Mouse (Mus musculus): ENCODE measurements around the gene Glcci1. TPM values are rescaled to one million over a fixed set of nuclear protein-coding genes. Genes with fewer than 3 reads are reported as not detected.

Gene Glcci1
- total and polyA plus RNA-seq, 2 experiments from 2014 or later, result 9.9 to 26.4 TPM

DNA sequence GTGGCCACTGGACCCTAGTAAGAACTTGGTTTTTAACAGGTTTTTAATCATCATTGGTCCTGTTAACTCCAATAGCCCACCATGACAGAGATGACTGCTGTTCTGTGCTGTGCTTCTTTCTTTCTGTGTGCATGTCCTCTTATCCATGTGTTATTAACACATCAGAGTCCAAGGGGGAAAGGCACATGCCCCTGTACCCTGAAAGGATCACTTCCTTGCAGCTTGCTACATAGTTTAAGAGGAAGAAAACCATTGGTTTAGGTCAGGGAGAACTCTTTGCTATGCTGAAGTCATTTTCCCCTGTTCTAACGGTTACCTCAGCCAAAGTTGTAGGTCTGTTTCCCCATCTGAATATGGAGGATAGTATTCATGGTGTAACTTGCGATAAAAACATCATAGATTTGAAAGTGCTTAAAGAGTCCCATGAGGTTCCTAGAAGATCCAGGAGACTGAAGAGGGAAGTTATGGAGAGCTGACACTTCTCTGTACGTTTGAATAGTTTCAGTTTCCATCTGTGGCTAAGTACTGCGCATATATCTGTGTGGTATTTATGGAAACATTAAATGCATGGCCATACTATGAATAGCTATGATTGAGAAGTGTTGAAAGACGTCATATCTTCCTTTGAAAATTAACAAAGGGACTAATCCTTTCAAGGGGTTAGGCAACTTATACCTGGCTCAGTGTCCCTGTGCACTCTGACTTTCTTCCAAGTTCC is 14.1 kb upstream of the Glcci1 start:
- Histone ChIP-seq H3K9ac (no peak overlapping the region), H3K36me3 (ENCODE audit: insufficient read depth) (no peaks in the 10 kb centered on the region), H3K9me3 (ENCODE audit: low read length) (0 out of 2 replicates have a peak, but pooled peaks cover 5% of the 10 kb centered on the region), H3K4me1 (ENCODE audit: insufficient read depth) (no peaks in the 10 kb centered on the region), H3K27ac (ENCODE audit: low read depth, low read length) (no peak overlapping the region), H3K27me3 (ENCODE audit: insufficient read depth, low read length) (no peaks in the 10 kb centered on the region), H3K4me2 (ENCODE audit: low read depth) (no peak overlapping the region), H3K4me3 (ENCODE audit: low read depth, low read length) (no peak overlapping the region)
- no peak for ATAC-seq
- TF ChIP-seq CTCF (IDR thresholded peaks at IDR 0.05; ENCODE audit: low read depth), result no peak
- 75% methylated on average over 5 of the region's 5 CpGs for WGBS
- DNase-seq, result no peak

DNA sequence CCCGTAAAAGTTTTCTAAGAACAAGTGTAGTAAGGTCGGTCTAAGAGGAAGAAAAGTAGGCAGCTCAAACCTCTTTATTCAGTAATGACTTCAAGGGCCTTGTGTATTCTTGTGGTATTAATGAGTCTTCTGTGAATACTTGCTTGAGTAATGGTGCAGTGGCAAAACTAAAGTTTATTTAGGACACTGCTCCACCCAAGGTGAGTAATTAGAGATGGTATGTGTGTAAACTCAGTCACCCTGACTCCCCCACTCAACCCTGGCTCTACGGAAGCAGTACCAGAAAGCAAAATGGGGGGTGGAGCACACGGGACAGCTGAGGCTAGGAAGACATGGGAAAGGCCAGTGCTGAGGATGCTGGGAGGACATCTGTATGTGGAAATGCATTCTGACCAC is 13.6 kb upstream of the Glcci1 start:
- Histone ChIP-seq H3K4me2 (ENCODE audit: low read depth) (no peak overlapping the region), H3K4me3 (ENCODE audit: low read depth, low read length) (no peak overlapping the region), H3K36me3 (ENCODE audit: insufficient read depth) (no peaks in the 10 kb centered on the region), H3K9ac (no peak overlapping the region), H3K4me1 (ENCODE audit: insufficient read depth) (no peaks in the 10 kb centered on the region), H3K27me3 (ENCODE audit: insufficient read depth, low read length) (no peaks in the 10 kb centered on the region), H3K9me3 (ENCODE audit: low read length) (0 out of 2 replicates have a peak, but pooled peaks cover 5% of the 10 kb centered on the region), H3K27ac (ENCODE audit: low read depth, low read length) (no peak overlapping the region)
- no peak for TF ChIP-seq CTCF (IDR thresholded peaks at IDR 0.05; ENCODE audit: low read depth)
- ATAC-seq, result no peak
- no peak for DNase-seq
- 82% methylated on average over 4 of the region's 4 CpGs for WGBS

DNA sequence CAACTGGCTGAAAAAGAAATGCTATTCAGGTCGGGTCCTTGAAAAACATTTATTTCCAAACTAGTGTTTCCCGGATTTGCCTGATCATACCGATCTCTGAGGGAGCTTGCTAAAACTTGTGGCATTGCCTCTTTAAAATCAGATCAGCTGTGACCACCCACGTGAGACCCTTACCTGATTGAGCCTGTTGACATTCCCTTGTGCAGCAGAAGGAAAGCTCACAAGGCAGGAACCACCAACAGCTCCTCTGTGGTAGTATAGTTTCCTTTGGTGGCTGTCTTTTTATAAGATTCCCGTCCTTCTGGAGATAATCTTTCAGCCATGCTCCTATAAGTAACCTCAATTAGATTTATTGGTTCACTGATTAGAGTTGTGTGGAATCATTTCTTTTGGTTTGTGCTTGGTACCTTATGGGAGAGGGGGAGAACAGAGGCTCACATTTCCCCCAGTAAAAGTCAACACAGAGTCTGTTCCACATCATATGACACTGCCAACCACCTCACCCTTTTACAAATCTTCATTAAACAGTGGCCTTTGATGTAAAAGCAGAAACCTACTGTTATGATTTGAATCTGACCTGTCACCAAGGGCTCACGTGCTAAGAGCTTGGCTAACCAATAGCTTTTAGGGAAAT is 12.0 kb upstream of the Glcci1 start:
- no peak for ATAC-seq
- Histone ChIP-seq H3K9ac (no peak overlapping the region), H3K4me1 (ENCODE audit: insufficient read depth) (no peaks in the 10 kb centered on the region), H3K4me2 (ENCODE audit: low read depth) (no peak overlapping the region), H3K9me3 (ENCODE audit: low read length) (0 out of 2 replicates have a peak, but pooled peaks cover 5% of the 10 kb centered on the region), H3K36me3 (ENCODE audit: insufficient read depth) (no peaks in the 10 kb centered on the region), H3K27ac (ENCODE audit: low read depth, low read length) (no peak overlapping the region), H3K4me3 (ENCODE audit: low read depth, low read length) (no peak overlapping the region), H3K27me3 (ENCODE audit: insufficient read depth, low read length) (no peaks in the 10 kb centered on the region)
- no peak for DNase-seq
- WGBS, result 79% methylated on average over 6 of the region's 6 CpGs
- no peak for TF ChIP-seq CTCF (IDR thresholded peaks at IDR 0.05; ENCODE audit: low read depth)

DNA sequence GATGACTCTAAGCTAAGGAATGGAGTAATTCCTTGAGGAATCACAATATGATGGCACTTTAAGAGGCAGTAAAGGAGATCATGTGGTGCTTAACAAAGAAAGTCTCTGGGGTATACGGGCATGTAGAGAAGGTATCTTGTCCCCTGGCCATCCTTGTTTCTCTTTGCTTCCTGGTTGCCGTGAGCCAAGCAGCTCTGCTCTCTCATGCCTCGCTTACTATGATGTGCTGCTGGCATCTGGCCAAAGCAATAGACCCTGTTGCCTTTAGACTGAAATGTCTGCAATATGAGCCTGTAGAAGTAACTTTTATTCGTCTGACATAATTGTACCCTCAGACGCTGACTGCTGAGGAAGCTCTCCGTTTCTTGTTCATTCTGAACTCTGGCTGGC is 11.5 kb upstream of the Glcci1 start:
- Histone ChIP-seq H3K27ac (ENCODE audit: low read depth, low read length) (no peak overlapping the region), H3K4me3 (ENCODE audit: low read depth, low read length) (no peak overlapping the region), H3K4me2 (ENCODE audit: low read depth) (no peak overlapping the region), H3K27me3 (ENCODE audit: insufficient read depth, low read length) (no peaks in the 10 kb centered on the region), H3K9me3 (ENCODE audit: low read length) (0 out of 2 replicates have a peak, but pooled peaks cover 5% of the 10 kb centered on the region), H3K4me1 (ENCODE audit: insufficient read depth) (no peaks in the 10 kb centered on the region), H3K36me3 (ENCODE audit: insufficient read depth) (no peaks in the 10 kb centered on the region), H3K9ac (no peak overlapping the region)
- no peak for TF ChIP-seq CTCF (IDR thresholded peaks at IDR 0.05; ENCODE audit: low read depth)
- DNase-seq (no peak), ATAC-seq (no peak)
- 60% methylated on average over 6 of the region's 6 CpGs for WGBS

DNA sequence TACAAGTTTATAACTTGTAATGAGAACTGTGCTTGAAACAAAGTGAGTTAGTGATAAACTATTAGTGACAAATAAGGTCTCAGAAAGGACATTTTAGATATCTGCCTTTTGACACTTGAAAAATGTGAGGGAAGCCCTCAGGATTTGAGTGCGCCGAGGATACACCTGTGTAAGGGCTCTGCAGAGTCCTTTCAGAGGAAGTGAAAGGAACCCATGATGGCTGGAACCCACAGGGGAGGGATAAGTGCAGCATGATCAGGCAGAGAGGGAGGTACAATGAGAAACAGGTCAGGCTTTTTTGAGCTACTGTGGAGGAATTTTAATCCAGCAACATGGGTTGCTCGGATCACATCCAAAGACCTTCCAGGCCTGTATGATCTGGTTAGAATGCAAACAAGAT is 10.4 kb upstream of the Glcci1 start:
- WGBS, result 87% methylated on average over 3 of the region's 3 CpGs
- DNase-seq (no peak), ATAC-seq (no peak)
- TF ChIP-seq CTCF (IDR thresholded peaks at IDR 0.05; ENCODE audit: low read depth), result no peak
- Histone ChIP-seq H3K4me1 (ENCODE audit: insufficient read depth) (no peaks in the 10 kb centered on the region), H3K4me2 (ENCODE audit: low read depth) (no peak overlapping the region), H3K4me3 (ENCODE audit: low read depth, low read length) (no peak overlapping the region), H3K9ac (no peak overlapping the region), H3K36me3 (ENCODE audit: insufficient read depth) (no peaks in the 10 kb centered on the region), H3K9me3 (ENCODE audit: low read length) (0 out of 2 replicates have a peak, but pooled peaks cover 5% of the 10 kb centered on the region), H3K27me3 (ENCODE audit: insufficient read depth, low read length) (no peaks in the 10 kb centered on the region), H3K27ac (ENCODE audit: low read depth, low read length) (no peak overlapping the region)

DNA sequence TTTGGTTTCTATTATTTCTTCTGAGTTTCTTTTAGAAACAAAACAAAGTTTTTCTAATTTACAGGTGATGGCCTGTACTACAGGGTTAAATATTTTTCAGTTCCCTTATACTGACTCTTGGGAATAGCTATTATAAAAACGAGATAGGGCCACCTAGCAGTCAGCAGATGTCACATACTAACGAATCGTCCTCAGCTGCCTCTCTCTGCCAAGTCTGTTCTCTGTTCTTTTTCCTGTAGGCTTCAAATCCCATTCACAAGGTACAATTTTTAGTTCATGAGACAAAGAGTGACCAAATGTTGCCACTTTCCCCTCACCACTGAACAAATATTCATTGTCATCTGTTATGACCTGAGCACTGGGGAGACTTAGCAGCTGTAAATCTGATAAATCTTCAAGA is 5.4 kb upstream of the Glcci1 start:
- H3K4me1 ChIP-seq (ENCODE audit: insufficient read depth), result no peaks in the 10 kb centered on the region
- no peaks in the 10 kb centered on the region for H3K9me3 ChIP-seq (ENCODE audit: low read length)
- H3K9ac ChIP-seq, result no peak overlapping the region
- H3K27me3 ChIP-seq (ENCODE audit: insufficient read depth, low read length), result no peaks in the 10 kb centered on the region
- TF ChIP-seq CTCF (IDR thresholded peaks at IDR 0.05; ENCODE audit: low read depth), result no peak
- H3K36me3 ChIP-seq (ENCODE audit: insufficient read depth), result no peaks in the 10 kb centered on the region
- no peak for ATAC-seq
- 14% methylated on average over 3 of the region's 3 CpGs for WGBS
- H3K4me3 ChIP-seq (ENCODE audit: low read depth, low read length), result no peak overlapping the region
- DNase-seq, result no peak
- no peak overlapping the region for H3K4me2 ChIP-seq (ENCODE audit: low read depth)
- no peak overlapping the region for H3K27ac ChIP-seq (ENCODE audit: low read depth, low read length)

DNA sequence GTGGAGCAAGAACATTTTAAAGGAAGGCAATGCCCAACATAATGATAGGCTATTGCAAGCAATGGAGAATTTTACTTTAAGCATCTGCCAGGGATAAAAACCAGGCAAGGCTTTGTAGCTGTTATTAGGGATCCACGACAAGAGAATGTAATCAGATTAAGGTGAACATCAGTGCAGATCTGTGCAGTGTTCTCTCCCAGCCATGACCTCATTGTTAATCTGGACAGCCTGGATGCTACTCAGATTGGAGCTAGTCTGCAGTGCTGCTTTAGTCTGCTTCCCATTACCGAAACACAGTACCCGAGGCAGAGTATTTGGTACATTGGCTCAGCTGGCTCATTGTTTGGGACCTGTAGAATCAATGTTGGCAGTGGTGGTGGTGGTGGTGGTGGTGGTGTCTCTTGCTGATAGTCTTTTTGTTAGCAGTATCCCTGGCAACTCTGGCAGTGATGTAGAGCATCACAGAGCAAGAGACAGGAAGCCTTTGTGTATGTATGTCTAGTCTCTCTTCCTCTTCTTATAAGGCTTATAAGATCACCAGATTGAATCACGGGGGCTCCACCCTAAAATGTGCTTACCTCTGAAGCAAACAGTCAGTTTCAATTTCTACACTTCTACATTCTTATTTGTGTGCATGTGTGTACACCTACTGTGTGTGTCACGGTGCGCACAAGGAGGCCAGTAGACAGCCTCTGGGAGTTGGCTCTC is 4.7 kb upstream of the Glcci1 start:
- 88% methylated on average over 6 of the region's 6 CpGs for WGBS
- TF ChIP-seq CTCF (IDR thresholded peaks at IDR 0.05; ENCODE audit: low read depth), result no peak
- Histone ChIP-seq H3K9me3 (ENCODE audit: low read length) (no peaks in the 10 kb centered on the region), H3K4me3 (ENCODE audit: low read depth, low read length) (no peak overlapping the region), H3K27ac (ENCODE audit: low read depth, low read length) (no peak overlapping the region), H3K9ac (no peak overlapping the region), H3K36me3 (ENCODE audit: insufficient read depth) (no peaks in the 10 kb centered on the region), H3K27me3 (ENCODE audit: insufficient read depth, low read length) (no peaks in the 10 kb centered on the region), H3K4me2 (ENCODE audit: low read depth) (no peak overlapping the region), H3K4me1 (ENCODE audit: insufficient read depth) (no peaks in the 10 kb centered on the region)
- DNase-seq (no peak), ATAC-seq (no peak)

All from forebrain, postnatal 0 days (tissue).